Mouse (Mus musculus): Measurements from ENCODE around the gene P3h4. TPM values are rescaled to one million over a fixed set of nuclear protein-coding genes. Genes with fewer than 3 reads are reported as not detected.

Gene P3h4
- total RNA-seq, 2 experiments from 2014 or later = 9.4 to 9.5 TPM

DNA sequence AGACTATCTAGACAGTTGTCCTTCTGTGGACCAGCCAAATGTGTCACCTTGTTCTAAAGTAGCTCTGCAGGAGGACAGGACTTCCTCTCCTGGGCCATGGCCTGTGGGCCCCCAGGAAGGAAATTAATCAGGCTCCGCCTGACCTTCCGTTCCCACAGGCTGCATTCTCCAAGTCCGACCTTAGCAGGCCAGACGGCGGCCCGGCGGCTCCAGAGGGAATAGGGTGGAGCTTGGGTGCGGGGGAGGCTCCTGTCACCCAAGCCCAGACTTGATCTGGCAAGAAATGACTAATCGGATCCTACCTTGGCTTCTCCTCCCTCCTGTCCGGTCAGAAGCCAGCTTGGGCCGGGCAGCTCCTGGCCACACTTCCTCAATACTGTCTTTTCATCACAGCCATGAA is 19.4 kb downstream of the P3h4 start:
- no peak for DNase-seq (ENCODE audit: low spot score in 2 of 2)
- no peak for TF ChIP-seq CTCF (conservative IDR thresholded peaks at IDR 0.05)
- H3K4me3 ChIP-seq = peak overlapping the region; percentile 95
- H3K27ac ChIP-seq = peak overlapping the region; percentile 88

GRCm38 (mm10) chr11:100394353-100395074 is 20.1 kb downstream of the P3h4 start:
- Histone ChIP-seq H3K4me3 (no peak overlapping the region), H3K27ac (peak overlapping the region; percentile 88)
- no peak for TF ChIP-seq CTCF (conservative IDR thresholded peaks at IDR 0.05)
- DNase-seq (ENCODE audit: low spot score in 2 of 2) = no peak

GRCm38 (mm10) chr11:100393733-100394132 is 20.9 kb downstream of the P3h4 start:
- H3K4me3 ChIP-seq = no peak overlapping the region
- peak overlapping the region; percentile 20; the same call in 1 of the 2 replicates for H3K27ac ChIP-seq
- TF ChIP-seq CTCF (conservative IDR thresholded peaks at IDR 0.05) = no peak
- DNase-seq (ENCODE audit: low spot score in 2 of 2) = no peak

DNA sequence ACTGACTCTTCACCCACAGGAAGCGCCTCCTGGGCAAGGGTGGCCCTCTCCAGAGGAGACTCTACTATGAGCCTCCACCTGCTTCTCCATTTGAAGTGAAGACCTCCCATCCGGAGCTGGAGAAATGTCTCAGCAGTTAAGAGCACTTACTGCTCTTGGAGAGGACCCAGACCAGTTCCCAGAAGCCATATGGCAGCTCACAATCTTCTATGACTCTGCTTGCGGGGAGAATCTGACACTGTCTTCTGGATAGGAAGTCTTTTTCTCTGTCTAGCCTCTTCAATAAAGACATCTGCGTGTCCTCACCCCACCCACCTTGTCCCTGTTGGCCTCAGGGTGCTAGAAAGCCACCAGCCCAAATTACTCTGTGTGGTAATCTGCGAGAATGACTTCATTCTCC is 21.7 kb downstream of the P3h4 start:
- no peak overlapping the region for H3K4me3 ChIP-seq
- H3K27ac ChIP-seq = peak overlapping the region; percentile 53; the same call in 1 of the 2 replicates
- DNase-seq (ENCODE audit: low spot score in 2 of 2) = no peak
- TF ChIP-seq CTCF (conservative IDR thresholded peaks at IDR 0.05) = no peak

DNA sequence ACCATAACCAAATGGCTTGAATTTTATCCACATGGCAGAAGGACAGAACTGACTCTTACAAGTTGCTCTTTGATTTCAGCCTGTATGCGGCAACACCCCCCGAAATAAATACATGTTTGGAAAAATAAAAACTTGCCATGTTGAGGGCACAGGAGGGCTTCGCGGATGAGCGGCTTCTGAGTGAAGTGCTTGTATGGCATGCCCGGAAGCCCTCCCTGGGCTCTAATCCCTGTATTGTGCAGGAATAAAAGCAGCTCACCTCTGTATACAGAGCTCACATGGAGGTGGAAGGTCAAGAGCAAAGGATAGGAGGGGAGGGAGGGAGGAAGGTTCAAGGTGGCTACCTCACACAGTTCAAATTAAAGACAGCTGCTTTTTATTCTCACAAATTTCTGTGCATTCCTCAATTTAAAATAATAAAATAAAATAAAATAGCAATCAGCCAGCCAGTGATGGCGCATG is 22.7 kb downstream of the P3h4 start:
- no peak for TF ChIP-seq CTCF (conservative IDR thresholded peaks at IDR 0.05)
- H3K4me3 ChIP-seq = no peak overlapping the region
- no peak for DNase-seq (ENCODE audit: low spot score in 2 of 2)
- no peak overlapping the region for H3K27ac ChIP-seq

DNA sequence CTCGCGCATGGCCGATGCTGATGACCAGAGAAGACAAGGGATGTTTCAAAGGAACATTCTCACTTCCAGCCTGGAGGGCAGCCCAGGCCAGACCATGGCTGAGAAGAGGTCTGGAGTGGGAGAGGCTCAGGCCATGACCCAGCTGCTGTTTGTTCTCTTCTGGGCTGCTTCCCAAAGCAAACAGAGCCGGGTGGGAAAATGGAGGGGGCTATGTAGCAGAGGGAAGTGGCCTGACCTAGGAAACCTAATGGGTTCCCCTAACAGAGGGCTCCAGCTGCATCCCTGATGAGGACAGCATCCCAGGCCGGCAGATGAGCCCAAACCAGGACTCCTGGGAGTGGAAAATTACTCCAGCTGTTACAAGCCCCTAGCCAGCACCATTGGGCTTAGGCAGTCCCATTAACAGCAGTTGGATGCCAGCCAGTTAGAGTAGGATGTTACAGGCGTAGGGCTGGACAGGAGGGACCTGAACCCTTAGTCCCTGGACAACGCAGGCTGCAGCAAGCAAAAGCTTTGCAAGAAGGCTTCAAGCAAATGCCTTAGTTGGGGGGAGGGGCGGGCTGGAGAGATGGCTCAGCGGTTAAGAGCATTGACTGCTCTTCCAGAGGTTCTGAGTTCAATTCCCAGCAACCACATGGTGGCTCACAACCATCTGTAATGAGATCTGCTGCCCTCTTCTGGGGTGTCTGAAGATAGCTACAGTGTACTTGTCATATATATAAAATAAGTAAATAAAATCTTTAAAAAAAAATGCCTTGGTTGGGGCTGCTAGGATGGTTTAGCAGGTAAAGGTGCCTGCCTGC is 23.4 kb downstream of the P3h4 start:
- TF ChIP-seq CTCF (conservative IDR thresholded peaks at IDR 0.05) = peak; percentile 58
- DNase-seq (ENCODE audit: low spot score in 2 of 2) = no peak
- Histone ChIP-seq H3K27ac (peak overlapping the region; percentile 84), H3K4me3 (no peak overlapping the region)

DNA sequence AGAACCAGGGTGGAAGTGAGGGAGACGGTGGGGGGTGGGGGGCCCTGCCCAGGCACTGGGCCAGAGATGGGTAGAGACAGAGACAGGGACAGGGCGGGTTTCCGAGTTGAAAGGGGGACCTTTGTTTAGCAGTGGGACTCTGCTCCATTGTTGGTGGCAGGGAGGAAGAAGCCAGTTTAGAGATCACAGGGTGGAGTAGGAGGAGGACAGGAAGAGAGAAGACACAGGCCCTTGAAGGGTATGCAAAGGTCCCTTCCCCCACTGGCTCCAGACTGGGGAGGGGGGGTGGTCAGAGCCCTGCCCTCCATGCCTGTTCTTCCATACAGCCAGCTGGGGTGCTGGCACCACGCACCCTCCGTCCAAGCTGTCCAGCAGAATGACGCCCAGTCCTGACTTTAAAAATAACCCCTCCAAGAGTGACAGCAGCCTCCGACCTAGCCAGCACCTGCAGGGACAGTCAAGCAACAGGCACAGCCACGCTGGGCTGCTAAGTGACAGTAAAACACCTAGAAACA is 24.6 kb downstream of the P3h4 start:
- TF ChIP-seq CTCF (conservative IDR thresholded peaks at IDR 0.05) = no peak
- no peak for DNase-seq (ENCODE audit: low spot score in 2 of 2)
- Histone ChIP-seq H3K27ac (peak overlapping the region; percentile 84), H3K4me3 (no peak overlapping the region)

- no peak overlapping the region for H3K4me3 ChIP-seq
- DNase-seq (ENCODE audit: low spot score in 2 of 2) = no peak
- H3K27ac ChIP-seq = peak overlapping the region; percentile 55; the same call in 1 of the 2 replicates
- TF ChIP-seq CTCF (conservative IDR thresholded peaks at IDR 0.05) = no peak
Observed at GRCm38 (mm10) chr11:100388588-100388987, 26.0 kb downstream of the P3h4 start.

GRCm38 (mm10) chr11:100387589-100388375 is 26.9 kb downstream of the P3h4 start:
- peak overlapping the region; percentile 55; the same call in 1 of the 2 replicates for H3K27ac ChIP-seq
- TF ChIP-seq CTCF (conservative IDR thresholded peaks at IDR 0.05) = no peak
- DNase-seq (ENCODE audit: low spot score in 2 of 2) = no peak
- no peak overlapping the region for H3K4me3 ChIP-seq

DNA sequence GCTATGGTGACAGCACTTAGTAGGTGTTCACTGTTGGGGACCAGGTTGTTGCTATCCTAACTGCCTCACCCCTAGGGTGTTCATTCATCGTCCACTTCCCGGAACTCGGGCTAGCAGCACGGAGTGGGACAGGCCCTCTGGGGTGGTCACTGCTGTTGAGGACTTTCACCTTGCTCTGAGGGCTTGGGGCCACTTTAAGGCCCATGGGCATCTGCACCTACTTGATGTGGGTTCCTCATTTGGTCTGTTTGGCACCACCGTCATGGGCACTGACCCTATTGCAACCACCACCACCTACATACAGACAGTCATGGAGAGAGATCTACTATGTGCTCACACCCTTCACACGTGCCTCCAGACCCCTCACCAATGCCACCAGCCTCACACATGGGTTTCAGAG is 27.5 kb downstream of the P3h4 start:
- TF ChIP-seq CTCF (conservative IDR thresholded peaks at IDR 0.05) = no peak
- Histone ChIP-seq H3K4me3 (no peak overlapping the region), H3K27ac (no peak overlapping the region)
- DNase-seq (ENCODE audit: low spot score in 2 of 2) = no peak

- Histone ChIP-seq H3K4me3 (no peak overlapping the region), H3K27ac (no peak overlapping the region)
- TF ChIP-seq CTCF (conservative IDR thresholded peaks at IDR 0.05) = no peak
- DNase-seq (ENCODE audit: low spot score in 2 of 2) = no peak
Observed at GRCm38 (mm10) chr11:100386586-100386985, 28.1 kb downstream of the P3h4 start.

GRCm38 (mm10) chr11:100385016-100385415 is 29.6 kb downstream of the P3h4 start:
- Histone ChIP-seq H3K27ac (no peak overlapping the region), H3K4me3 (no peak overlapping the region)
- no peak for TF ChIP-seq CTCF (conservative IDR thresholded peaks at IDR 0.05)
- no peak for DNase-seq (ENCODE audit: low spot score in 2 of 2)

Measured in layer of hippocampus, adult 2 months (tissue).